Comparison of ENCODE assay signal across 8 mouse cellular contexts in the genomic region with DNA sequence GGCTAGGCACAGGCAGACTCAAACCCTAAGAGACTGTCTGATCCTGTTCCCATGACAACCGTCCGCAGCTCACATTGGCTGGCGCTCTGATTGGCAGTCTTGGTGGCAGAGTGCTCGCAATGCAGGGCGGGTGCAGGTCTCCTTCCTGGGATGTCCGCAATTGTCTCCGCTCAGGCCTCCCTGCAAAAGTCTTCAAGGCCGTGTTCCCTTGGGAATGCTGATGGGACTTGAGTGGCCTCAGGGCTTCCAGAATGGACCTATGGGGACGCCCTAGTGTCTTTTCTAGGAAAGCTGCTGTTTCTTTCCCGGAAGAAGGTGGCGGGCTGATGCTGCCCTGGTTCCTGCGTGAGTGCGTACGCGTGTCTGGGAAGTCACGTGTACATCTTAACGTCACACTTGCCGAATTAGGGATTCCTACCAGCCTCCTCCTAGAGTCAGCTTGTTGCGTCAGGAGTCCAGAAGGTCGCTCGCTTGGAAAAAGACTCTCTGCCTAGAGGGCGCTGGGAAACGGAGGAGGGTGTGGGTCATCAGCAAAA.
DNase-seq lines count a peak whose midpoint lies in the region; ATAC-seq lines count a peak whose summit lies in the region.

No protein-coding gene starts in this region.

- peak overlapping the region; percentile 58 for H3K9ac ChIP-seq in intestine, embryonic 16.5 days (ENCODE audit: low read depth, low read length)

- peak; percentile 84 for DNase-seq in adrenal gland, postnatal 10 days
- peak; percentile 93 for DNase-seq in embryo, embryonic 11 days
- peak; percentile 93 to 97 for DNase-seq in left cerebral cortex, postnatal 25 days (ENCODE audit: low spot score in 2 of 2)
- peak; percentile 84 for DNase-seq in right cerebral cortex, postnatal 14 days

- no peaks in the 10 kb centered on the region for H3K36me3 ChIP-seq in intestine, embryonic 16.5 days (ENCODE audit: control insufficient read depth, insufficient read depth, low read length)

- H3K27me3 ChIP-seq in intestine, embryonic 16.5 days (replicated peaks; ENCODE audit: control insufficient read depth, insufficient read depth, low read length): 0 out of 2 replicates have a peak, but pooled peaks cover 3% of the 10 kb centered on the region

- no peaks in the 10 kb centered on the region for H3K9me3 ChIP-seq in intestine, embryonic 16.5 days (ENCODE audit: control insufficient read depth, low read length)

- intact Hi-C loops in left cerebral cortex, postnatal 25 days (cut with DNase I): loop anchor here (2.0 to 10.0 kb wide), 3 partner anchors 59 to 621 kb away; a partner anchor contains a TSS

- H3K4me3 ChIP-seq in intestine, embryonic 16.5 days (ENCODE audit: low read length): peak overlapping the region; percentile 54

- peaks cover 5% of the 10 kb centered on the region for H3K4me1 ChIP-seq in intestine, embryonic 16.5 days (ENCODE audit: control insufficient read depth, insufficient read depth, low read length)

- H3K4me2 ChIP-seq in intestine, embryonic 16.5 days (ENCODE audit: low read depth, low read length): peak overlapping the region; percentile 88

- ATAC-seq in granulocyte monocyte progenitor cell, adult 5-6 weeks (replicated peaks; ENCODE audit: poor library complexity, severe bottlenecking): peak; percentile 85
- peak; percentile 92 for ATAC-seq in intestine, embryonic 16.5 days
- peak; percentile 86 for ATAC-seq in megakaryocyte-erythroid progenitor cell, adult 5-6 weeks (replicated peaks; ENCODE audit: low FRiP score, low TSS enrichment, poor library complexity, severe bottlenecking)
- no peak for ATAC-seq in erythroid progenitor cell, adult 5-6 weeks (replicated peaks; ENCODE audit: low FRiP score, poor library complexity, severe bottlenecking)

- H3K27ac ChIP-seq in intestine, embryonic 16.5 days (ENCODE audit: low read length): peak overlapping the region; percentile 33; the same call in 1 of the 2 replicates

- under 1% methylated on average over 23 of the region's 23 CpGs for WGBS in intestine, embryonic 16.5 days
